Mouse (Mus musculus): Measurements from ENCODE around the gene Nubp2.

DNA sequence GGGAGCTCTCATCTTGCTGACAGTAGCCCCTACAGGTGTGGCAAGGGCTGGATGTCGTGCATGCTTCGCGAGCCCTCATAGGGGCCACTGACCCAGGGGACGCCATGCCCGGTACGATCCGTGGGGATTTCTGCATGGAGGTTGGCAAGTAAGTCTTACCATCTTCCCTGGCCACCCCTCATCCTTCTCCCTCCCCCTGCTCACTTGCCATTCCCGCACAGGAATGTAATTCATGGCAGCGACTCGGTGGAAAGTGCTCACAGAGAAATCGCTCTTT lies 10.8 kb upstream of the Nubp2 start:
- no peak for TF ChIP-seq CTCF (IDR thresholded peaks at IDR 0.05; ENCODE audit: low read depth)
- no peak for TF ChIP-seq EP300 (IDR thresholded peaks at IDR 0.05; ENCODE audit: low read depth)

Data from liver, postnatal 0 days (tissue).